Mouse (Mus musculus) NIH3T3 (cell line): ENCODE results near the gene Nop16.

Experiments
- DNase-seq: peaks from one replicate; pipeline ENCODE4 v3.0.0-alpha.2; 2012; ENCODE audit warnings: low read depth

The Nop16 gene

DNA sequence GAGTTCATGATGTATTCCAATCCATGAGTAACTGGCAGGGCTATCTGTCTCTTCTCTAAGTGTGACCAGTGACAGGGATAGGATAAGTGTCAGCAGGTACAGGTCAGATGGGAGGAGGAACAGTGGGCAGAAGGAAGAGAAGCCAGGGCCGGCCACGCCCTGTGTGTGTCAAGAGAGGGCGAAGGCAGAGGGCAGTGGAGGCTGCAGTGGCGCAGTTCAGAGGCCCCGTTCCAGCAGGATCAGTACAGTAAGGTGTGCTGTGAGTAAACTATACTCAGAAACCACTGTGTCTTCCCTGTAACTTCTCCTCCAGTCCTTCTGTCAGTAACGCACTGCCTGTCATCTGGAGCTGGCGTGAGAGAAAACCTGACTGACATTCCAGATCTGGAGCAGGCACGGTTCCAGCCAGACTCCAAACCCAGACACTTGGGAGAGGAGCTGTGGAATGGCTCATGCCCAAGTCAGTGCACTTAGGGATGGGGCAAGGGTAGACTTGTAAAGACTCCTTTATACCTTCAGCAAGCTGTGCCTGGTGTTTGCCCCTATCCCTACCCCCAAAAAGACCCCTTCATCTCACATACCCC, 6.3 kb upstream of the Nop16 start:
- peak; percentile 39 for DNase-seq

DNA sequence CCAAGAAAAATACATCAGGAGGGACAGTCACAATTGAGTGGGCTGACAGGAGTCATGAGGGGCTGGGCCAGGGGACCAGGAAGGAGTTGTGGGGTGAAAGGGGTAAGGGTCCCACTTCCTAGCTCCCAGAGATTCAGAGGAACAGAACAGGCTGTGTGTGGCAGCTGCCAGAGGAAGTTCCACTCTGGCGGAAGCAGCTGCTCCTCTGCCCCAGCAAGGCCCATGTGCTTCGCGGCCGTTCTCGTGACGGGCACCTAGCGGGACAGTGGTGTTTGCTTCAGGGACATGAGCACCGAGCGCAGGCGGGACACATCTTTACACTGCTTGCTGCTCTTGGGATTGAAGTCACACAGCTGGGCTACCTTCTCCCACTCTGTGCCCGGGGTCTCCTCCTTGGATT, 3.7 kb upstream of the Nop16 start:
- DNase-seq, result no peak

DNA sequence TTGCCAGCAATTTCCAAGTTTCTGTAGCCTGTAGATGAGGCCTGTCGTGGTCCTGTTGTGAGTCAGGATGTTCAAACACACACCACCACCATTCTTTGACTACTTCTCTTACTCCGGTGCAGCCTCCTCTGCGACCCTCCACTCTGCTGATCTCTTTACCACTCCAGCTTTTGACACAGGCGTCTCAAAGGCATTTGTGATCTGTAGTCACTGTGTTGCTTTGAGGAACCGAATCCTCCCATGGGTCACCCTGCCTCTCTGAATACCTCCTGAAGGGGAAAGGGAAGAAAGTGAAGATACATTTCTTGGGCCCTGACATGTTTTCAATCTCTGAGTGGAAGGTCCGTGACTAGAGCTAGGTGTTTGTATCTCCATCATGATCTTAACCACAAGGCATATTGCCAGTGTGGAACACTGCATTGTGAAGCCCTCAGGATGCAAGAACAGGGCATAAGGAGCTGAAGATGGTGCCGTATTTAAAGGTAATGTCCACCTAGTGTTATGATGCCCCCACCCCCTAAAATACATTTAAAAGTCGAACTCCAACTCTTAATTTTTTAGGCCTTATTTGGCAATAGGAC, 2.0 kb upstream of the Nop16 start:
- DNase-seq, result no peak

DNA sequence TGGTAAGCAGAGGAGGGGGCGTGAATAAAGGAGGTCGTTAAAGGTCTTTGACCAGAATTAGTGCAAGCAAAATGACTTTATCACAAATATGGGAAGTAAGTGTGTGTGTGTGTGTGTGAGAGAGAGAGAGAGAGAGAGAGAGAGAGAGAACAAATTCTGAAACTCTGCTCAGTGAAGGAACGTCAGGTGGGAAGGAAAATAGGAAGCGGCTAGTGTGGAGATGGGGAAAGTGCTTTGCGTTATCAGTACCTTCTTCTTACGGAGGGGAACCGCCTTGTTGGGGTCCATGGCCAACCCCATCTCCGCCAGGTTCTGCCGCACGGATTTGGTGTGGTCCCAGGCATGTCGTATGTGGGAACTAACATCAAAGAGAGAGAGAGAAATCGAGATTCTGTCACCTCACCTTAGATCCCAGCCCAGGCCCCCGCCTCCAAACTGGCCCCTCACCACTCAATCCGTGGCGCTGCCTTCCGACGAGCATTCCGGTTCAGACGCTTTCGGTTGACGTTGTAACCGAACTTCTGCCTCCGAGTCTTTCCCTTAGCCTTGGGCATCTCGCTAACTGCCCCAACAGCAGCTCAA, 385 bp downstream of the Nop16 start:
- DNase-seq, result no peak

DNA sequence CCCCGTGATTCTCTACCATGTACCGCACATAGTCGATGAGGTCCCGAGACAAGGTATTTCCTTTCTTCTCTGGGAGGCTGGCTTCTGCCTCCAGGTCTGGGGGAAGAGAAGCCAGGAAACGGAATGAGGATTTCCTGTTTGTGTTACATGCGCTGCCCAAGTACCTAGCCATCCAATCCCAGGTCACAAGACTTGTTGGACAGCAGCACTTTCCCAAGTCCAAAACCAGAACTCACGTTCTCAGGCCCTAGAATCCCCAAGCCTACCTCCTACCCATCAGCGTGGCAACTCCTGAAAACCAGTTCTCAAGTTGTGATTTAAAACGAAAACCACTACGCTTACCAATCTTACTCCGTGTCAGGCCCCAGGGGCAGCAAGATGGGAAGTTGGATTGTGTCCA, 4.1 kb downstream of the Nop16 start:
- no peak for DNase-seq

DNA sequence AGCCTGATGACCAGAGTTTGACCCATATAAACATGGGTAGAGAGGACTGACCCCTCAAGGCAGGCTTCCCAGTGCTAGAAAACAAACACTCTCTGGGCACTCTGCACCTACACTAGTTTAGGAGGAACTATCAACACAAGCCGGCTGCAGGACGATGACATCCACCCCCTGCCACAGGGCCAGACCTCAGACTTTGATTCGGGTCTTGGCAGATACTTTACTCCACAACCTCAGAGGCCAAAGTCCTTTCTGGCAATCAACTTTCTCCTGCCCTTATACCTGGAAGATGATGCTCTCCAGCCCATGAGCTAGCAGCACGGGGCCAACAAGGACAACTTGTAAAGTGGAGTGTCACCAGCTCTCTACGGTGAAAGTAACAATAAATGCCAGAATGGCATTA, 7.0 kb downstream of the Nop16 start:
- DNase-seq, result no peak

DNA sequence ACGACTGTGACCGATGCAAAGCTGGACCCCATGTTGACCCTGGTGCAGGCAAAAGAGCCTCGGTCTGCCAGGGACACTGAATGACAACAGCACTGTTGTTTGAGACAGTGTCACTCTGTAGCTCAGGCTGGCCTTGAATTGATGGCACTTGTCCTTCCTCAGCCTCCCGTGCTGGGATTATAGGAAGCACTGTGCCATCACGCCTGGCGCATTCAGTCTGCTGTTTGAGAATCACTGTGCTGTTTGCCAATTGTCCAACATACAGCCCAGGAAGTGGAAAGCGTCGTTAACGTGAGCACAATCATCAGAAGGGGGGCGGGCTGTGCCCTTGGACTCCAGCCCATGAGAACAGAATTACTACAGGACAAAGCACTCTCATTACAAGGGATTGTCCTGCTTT, 7.8 kb downstream of the Nop16 start:
- DNase-seq, result no peak

DNA sequence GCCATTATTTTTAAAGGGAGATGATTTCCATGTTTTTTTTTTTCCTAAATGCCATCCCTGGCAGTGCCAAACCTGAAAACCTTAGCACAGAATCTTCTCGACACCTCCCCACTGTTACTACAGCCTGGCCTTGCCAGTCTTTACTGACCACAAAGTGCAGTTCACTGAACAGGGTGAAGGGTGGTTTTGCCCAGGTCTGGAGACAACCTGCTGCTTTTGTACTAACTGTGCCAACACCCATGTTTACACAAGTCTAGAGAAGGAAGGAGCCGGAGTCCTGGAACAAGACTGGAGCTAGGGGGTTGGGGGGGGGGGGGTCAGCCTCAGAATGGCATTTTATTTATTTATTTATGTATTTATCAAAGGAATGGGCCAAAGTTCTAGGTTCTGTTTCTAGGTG, 8.5 kb downstream of the Nop16 start:
- DNase-seq, result no peak

DNA sequence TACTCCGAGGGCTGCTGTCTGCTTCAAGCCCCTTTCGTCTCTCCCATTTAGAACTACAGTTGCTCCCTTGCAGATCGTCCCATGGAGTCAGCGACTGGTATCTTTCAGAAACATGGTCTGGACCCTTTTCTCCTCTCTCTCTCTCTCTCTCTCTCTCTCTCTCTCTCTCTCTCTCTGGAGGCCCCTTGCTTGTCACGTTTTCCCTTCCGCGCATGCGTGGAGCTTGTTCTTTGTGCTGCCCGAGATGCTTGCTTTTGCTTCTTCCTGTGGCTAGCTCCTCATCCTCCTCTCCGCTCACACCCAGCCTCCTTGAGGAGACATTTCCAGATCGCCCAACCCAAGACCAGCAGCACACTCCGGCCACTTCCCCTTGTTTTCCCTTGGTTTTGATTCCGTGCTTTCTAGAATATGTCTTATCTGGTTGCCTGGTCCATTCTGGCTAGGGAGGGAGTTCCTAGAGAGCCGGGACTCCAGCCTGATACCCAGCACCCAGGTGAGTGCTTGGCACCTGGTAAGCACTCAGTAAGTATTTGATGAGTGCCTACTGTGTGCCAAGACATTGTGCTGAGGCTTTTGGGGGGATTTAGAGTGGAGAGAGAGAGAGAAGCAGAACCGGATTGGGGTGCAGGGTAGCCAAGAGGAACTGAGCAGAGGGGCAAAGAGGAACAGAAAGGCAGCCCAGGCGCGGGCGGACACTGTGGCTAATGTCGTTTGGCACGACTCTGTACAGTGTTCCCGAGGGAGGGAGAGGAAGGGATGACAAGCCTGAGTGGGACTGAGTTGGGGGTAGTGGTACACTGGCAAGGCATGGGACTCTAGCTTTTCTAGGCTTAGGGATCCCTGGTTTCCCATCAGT, 12.0 kb downstream of the Nop16 start:
- DNase-seq, result no peak

DNA sequence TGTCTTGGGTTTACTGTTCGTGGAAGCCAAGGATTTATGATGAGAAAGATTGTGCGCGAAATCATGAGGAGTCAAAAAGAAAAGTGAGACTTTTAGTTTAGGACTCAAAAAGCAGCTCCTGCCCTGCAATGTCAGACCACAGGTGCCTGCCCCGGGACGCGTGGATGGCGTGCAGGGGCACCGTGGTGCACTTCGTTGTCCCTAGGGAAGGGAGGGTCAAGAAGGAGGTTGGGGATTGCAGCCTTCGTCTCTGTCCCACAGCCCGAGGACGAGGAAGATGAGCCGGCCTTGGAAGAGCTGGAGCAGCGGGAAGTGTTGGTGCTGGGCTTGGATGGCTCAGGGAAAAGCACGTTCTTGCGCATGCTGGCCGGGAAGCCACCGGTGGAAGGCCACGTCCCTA, 14.4 kb downstream of the Nop16 start:
- no peak for DNase-seq

DNA sequence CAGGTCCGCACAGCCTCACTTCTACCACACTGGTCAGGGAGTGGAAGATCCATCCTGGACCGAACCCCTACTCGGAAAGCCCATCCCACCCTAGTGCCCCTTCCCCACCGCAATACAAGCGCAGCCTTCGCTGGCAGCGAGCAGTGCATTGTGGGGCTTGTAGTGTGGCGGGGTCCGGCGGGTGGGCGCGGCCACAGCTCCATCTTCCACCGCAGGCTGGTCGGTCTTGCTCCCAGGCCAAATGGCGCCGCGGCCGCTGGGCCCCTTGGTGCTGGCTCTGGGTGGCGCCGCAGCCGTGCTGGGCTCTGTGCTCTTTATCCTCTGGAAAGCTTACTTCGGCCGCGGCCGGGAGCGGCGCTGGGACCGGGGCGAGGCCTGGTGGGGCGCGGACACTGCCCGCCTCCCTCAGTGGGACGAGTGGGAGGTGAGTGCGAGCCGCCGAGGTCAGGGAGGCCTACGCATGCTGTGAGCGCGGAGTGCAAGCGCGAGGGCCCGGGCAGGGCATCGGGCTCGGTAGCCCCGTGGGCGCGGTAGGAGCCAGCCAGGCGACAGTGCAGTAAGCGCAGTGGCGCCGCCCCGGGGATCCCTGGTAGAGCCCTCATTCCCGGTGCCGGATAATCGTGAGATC, 14.9 kb downstream of the Nop16 start, which contains the start of gene Arl10:
Gene Arl10, plus strand, starts transcription at position 162 of the 628 bp plus-strand sequence.
- DNase-seq, result peak; percentile 79

DNA sequence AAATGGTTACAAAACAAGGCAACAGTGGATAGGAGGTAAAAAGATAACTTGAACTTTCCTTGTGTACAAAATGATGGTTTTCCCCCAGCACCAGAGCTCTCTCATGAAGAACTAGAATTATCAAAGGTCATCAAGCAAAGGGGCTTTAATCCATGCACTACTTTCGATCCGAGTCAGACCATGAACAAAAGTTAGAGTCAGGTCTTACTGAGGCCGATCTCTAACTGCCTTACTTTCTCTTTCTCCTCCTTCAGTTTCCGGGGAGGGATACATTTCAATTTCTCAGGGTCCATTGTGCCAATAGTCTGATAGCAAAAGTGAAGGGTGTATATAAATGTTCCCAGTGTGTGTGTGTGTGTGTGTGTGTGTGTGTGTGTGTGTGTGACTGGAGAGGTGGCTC, 17.3 kb downstream of the Nop16 start:
- no peak for DNase-seq

DNA sequence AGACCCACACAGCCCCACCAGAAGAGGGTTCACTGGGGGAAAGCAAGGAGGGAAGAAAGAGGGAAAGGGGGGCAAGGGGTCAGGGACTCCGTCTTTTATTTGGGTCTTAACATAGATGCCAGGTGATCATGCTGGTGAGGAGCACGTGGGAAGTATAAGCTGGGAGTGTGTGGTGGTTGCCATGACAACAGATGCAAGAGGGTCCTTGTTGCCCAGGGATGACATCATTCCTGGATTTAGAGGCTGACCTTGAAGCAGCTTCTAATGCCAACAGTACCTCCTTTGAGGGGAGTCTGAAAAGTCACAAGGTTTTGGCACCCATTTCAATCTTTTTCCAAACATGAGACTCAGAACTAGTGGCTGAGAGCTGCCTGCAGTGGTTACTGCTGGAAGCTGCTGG, 18.3 kb downstream of the Nop16 start:
- peak; percentile 17 for DNase-seq

DNA sequence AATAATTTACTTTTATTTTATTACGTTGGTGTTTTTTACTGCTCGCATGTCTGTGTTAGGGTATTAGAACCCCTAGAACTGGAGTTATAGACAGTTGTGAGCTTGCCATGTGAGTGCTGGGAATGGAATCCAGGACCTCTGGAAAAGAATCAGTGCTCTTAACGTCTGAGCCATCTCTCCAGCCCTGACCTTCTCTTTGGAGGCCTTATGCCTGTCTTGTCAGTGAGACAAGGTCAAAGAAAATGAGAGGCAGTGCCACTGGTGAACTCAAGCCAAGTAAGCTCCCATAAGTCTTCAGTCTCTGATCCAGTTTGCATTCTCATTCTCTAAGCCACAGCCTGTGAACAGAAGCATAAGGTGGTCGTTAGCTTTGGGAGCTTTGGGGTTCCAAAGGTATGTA, 19.2 kb downstream of the Nop16 start:
- no peak for DNase-seq

DNA sequence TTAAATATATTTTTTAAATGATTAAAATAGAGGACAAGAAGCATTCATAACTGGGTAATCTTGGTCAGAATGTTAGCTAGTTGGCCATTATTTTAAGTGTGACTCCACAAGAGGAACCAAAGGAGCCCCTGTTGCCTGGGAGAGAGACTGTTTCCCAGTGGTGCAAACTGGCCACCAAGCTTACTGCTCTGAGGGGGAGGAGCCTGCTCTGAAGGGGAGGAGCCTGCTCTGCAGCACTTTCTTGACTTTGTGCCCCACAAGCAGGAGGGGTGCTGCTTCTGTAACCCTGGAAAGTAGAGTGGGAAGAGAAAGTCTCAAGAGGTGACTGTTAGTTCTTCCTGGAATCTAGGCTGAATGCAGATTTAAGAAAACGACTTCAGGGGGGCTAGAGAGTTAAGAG, 20.6 kb downstream of the Nop16 start:
- DNase-seq, result no peak

DNA sequence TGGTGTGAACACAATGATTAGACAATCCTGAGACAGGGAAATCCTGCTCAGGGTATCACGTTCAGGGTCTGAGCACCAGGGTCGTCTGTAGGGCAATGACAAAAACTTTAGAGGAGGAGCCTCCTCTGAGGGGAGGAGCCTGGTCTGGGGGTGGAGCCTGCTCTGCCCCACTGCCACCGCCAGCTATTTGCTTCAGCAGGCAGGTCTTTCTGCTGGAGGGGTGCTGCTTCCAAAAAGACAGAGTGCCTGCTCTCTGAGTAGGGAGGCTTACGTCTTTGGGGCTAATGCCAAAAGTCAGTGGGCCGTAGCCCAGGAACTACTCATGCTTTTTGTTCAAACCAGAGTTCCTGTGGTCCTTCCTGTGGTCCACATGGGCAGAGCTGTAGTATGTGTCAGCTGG, 21.5 kb downstream of the Nop16 start:
- DNase-seq, result no peak

DNA sequence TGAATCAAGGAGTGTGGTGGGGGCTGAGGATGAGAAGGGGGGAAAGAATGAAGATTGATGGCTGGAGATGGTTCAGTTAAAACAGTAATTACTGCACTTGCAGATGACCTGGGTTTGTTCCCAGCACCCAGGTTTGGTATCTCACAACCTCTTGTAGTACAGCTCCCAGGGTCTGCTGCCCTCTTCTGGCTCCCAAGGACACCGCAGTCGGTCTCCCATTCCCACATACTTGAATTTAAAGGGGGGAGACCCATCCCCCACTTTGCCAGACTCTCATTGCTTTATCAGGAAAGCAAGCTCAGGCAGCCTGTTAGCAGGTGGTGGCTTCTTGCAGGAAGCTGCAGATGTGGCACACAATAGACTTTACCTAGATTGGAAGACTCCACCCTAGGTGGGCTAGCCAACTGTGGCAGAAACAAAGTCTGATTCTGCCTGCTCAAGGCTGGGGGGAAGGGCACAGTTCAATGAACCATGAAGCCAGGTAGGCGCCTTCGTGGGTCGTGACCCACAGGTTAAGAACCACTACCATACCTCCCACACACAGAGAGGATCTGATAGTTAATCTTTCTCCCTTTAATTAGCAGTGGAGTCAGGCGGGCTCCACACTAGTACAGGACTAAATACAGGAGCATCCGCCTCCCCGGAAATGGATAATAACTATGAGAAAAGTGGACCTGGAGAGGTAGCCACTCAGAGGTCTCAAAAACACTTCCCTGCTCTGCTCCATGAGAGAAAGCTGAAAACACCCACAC, 24.1 kb downstream of the Nop16 start:
- peak; percentile 73 for DNase-seq

DNA sequence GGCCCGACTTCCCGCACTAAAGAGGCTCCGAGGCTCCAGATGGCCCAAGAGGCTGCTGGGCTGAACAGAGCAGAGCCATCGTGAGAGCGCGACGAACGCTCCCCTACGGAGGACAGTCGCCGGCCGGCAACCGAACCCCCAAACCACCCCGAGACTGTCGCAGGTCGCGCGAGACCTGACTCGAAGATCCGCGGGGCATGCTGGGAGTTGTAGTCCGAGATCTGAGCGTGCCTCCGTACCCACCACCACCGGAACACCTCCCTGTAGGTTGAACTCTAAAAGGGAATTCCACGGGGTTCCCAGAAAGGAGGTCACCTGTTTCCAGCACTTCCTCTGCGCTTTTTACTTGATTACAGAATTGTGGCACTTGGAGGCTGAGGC, 24.7 kb downstream of the Nop16 start, which contains the start of gene 4833439L19Rik:
Gene 4833439L19Rik, minus strand, starts transcription at position 235 of the 381 bp plus-strand sequence.
- DNase-seq, result peak; percentile 92

DNA sequence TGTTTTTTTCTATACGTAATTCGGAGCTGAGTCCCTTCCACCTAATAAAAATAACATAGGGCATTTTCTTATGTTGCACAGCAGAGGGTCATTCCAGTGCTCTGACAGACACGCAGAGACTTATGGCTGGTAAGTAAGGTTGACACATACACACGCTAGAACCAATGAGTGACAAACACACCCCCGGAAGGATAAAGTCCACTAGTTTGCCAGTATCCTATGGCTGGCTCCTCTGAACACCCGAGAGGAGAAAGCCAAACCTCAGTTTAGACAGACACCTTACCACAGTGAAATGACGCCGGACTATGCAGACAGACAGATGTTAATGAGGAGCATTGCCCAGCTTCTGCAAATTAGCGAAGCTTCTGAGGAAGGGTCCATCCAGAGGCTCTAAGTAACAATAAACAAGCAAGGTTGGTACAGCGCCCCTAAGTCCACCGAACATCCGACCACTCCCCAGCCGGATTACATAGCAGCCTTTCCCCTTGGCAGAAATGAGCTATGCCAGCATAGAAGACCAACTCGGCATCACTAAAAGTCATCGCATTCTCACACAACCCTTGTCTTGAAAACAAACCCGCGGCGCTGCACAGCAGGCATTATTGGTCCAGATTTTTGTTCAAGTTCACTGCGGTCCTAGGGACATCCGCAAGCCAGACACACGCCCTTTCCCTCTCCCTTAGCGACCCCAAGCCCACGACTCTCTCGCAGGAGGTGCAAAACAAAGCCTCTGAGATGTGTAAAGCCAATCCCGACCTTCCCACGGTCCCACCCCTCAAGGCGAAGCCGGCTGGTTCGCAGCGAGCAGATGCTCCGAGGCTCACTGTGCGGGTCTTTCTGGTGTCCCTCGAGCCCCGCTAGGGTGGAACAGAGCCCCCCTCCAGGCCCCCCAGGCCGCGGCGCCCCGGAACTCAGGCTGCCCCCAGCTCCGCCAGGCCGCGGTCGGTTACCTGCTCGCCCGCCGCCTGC, 25.4 kb downstream of the Nop16 start:
- DNase-seq, result peak; percentile 12

DNA sequence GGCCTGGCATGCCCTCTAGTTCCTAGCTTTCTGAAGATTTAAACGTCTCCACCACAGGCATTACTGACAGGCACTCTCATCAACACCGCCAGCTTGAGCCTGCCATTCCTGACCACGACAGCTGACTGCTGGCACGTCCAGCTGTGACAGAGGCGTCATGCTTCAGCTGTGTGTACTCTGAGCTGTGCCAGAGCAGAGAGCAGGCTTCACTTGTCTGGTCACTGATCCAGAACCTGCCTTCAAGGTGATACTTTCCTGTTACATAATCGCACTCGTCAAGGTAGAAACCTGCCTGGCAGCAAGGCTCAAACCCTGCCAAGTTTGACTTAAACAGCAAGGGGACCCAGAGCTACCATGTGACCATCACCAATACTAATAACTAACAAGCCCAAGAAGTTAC, 27.3 kb downstream of the Nop16 start:
- no peak for DNase-seq

DNA sequence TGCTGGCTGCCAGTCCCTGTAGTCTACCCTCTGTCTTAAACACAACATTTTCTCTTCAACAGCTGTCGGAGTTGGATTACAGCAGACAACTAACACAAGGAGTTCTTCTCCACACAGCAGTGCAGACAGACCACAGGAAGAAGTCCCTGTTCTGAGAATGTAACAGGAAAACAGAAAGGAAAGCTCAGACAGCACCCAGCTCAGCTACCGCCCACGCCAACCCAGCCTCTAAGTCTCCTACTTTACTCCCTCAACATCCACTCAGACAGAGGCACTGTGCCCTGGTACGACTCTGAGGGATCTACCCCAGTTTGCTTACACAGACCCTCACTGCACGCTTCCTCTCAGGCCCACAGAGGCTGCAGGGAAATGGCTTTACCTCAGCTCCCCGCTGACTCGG, 29.3 kb downstream of the Nop16 start:
- no peak for DNase-seq
